Mouse (Mus musculus) heart, adult 2 months (tissue): ENCODE results near the gene Stab2. TPM values are rescaled to one million over a fixed set of nuclear protein-coding genes. Genes with fewer than 3 reads are reported as not detected.

Source experiments
- DNase-seq, 2 experiments: peaks; one replicate each; pipeline ENCODE4 v3.0.0; 2021
- H3K27ac ChIP-seq: fragments of 200-600 bp; 2 replicates; pipeline ENCODE4 v1.8.1; 2022
- H3K27me3 ChIP-seq: fragments of 200-500 bp; 2 replicates; pipeline ENCODE4 v1.6.1; 2012; ENCODE audit warnings: mild to moderate bottlenecking, low read length, inconsistent platforms, mixed read lengths; ENCODE audit not compliant: control insufficient read depth, insufficient read depth
- H3K36me3 ChIP-seq: fragments of 200-500 bp; 2 replicates; pipeline ENCODE4 v1.6.1; 2012; ENCODE audit warnings: low read length, inconsistent platforms; ENCODE audit not compliant: control insufficient read depth, insufficient read depth
- H3K4me1 ChIP-seq: fragments of 200-500 bp; 2 replicates; pipeline ENCODE4 v1.6.1; 2011; ENCODE audit warnings: low read length; ENCODE audit not compliant: control insufficient read depth, insufficient read depth
- H3K4me3 ChIP-seq: fragments of 200-600 bp; 2 replicates; pipeline ENCODE4 v1.8.1; 2022
- H3K79me2 ChIP-seq: fragments of 200-500 bp; replicated peaks from 2 replicates; pipeline ENCODE4 v1.6.1; 2012; ENCODE audit warnings: mild to moderate bottlenecking, inconsistent platforms, low read length, moderate library complexity, mixed read lengths; ENCODE audit not compliant: control insufficient read depth, insufficient read depth
- H3K9ac ChIP-seq: fragments of 200-500 bp; 2 replicates; pipeline ENCODE4 v1.6.1; 2012; ENCODE audit warnings: low read depth, mild to moderate bottlenecking, control low read depth, inconsistent platforms, low read length, mixed read lengths
- CTCF ChIP-seq: fragments of 200-600 bp; IDR thresholded peaks from 2 replicates; pipeline ENCODE4 v1.8.1; 2022; ENCODE audit warnings: antibody characterized with exemption, mild to moderate bottlenecking, moderate library complexity
- EP300 ChIP-seq: fragments of 200-500 bp; IDR thresholded peaks from 2 replicates; pipeline ENCODE4 v1.6.1; 2011; ENCODE audit warnings: low read depth, low read length, control low read depth; ENCODE audit not compliant: insufficient read depth
- POLR2A ChIP-seq: fragments of 200-500 bp; IDR thresholded peaks from 2 replicates; pipeline ENCODE4 v1.6.1; 2011; ENCODE audit warnings: mild to moderate bottlenecking, low read depth, low read length, control low read depth; ENCODE audit not compliant: insufficient read depth
- WGBS: fragments of 180-500 bp; shearing (Covaris S2); methylation state at CpG from one replicate; pipeline ENCODE4 v1.1.7; 2018; 5-methylcytosine and 5-hydroxymethylcytosine counted together
- intact Hi-C: fragments of 180-260 bp; cut with DNase I; formaldehyde crosslinking; loops from one replicate; pipeline ENCODE4 v1.15.1; 2025
- polyA plus RNA-seq: library from polyadenylated mRNA; depleted of rRNA; stranded (reverse); fragments of >200 nt; gene quantifications from 2 replicates; pipeline ENCODE4 v1.2.3, GENCODE M21; 2012
- total RNA-seq, 2 experiments: library from RNA; stranded (reverse); gene quantifications; 2 replicates each; pipeline ENCODE4 v1.2.3; 2021

Gene Stab2
- total and polyA plus RNA-seq, 3 experiments: 0.23 to 0.53 (median 0.29) TPM

GRCm38 (mm10) chr10:87012087-87012486 lies 4.3 kb upstream of the Stab2 start:
- no peak overlapping the region for H3K9ac ChIP-seq
- TF ChIP-seq CTCF: no peak
- no peak for TF ChIP-seq EP300
- TF ChIP-seq POLR2A: no peak
- H3K36me3 ChIP-seq: no peaks in the 10 kb centered on the region
- no peak overlapping the region for H3K27ac ChIP-seq
- H3K4me3 ChIP-seq: no peak overlapping the region
- no peaks in the 10 kb centered on the region for H3K4me1 ChIP-seq
- DNase-seq: no peak
- intact Hi-C loops: no loop called here
- H3K79me2 ChIP-seq: no peaks in the 10 kb centered on the region
- WGBS: 80% methylated on average over 7 of the region's 7 CpGs
- H3K27me3 ChIP-seq: no peaks in the 10 kb centered on the region

- H3K36me3 ChIP-seq: no peaks in the 10 kb centered on the region
- DNase-seq: no peak
- no peak overlapping the region for H3K4me3 ChIP-seq
- no peaks in the 10 kb centered on the region for H3K79me2 ChIP-seq
- no peaks in the 10 kb centered on the region for H3K27me3 ChIP-seq
- no peak overlapping the region for H3K27ac ChIP-seq
- TF ChIP-seq EP300: no peak
- no peak for TF ChIP-seq CTCF
- no peak for TF ChIP-seq POLR2A
- H3K9ac ChIP-seq: no peak overlapping the region
- WGBS: 69% methylated on average over 3 of the region's 3 CpGs
- no peaks in the 10 kb centered on the region for H3K4me1 ChIP-seq
- intact Hi-C loops: no loop called here
Observed at GRCm38 (mm10) chr10:87008215-87008499, 332 bp upstream of the Stab2 start.

- Histone ChIP-seq H3K27me3 (no peaks in the 10 kb centered on the region), H3K4me3 (no peak overlapping the region), H3K27ac (no peak overlapping the region), H3K4me1 (no peaks in the 10 kb centered on the region), H3K79me2 (no peaks in the 10 kb centered on the region), H3K36me3 (no peaks in the 10 kb centered on the region), H3K9ac (no peak overlapping the region)
- 57% methylated on average over 14 of the region's 14 CpGs for WGBS
- TF ChIP-seq EP300 (no peak), POLR2A (no peak), CTCF (no peak)
- no peak for DNase-seq
- intact Hi-C loops: no loop called here
Observed at GRCm38 (mm10) chr10:86992238-86992976, 15.4 kb downstream of the Stab2 start.

- H3K4me1 ChIP-seq: no peaks in the 10 kb centered on the region
- no peak for DNase-seq
- H3K9ac ChIP-seq: no peak overlapping the region
- H3K27me3 ChIP-seq: no peaks in the 10 kb centered on the region
- no peak overlapping the region for H3K27ac ChIP-seq
- no peaks in the 10 kb centered on the region for H3K36me3 ChIP-seq
- no peaks in the 10 kb centered on the region for H3K79me2 ChIP-seq
- WGBS: 35% methylated on average over 9 of the region's 9 CpGs
- no peak for TF ChIP-seq CTCF
- TF ChIP-seq EP300: no peak
- TF ChIP-seq POLR2A: no peak
- no peak overlapping the region for H3K4me3 ChIP-seq
- intact Hi-C loops: no loop called here
Observed at GRCm38 (mm10) chr10:86990666-86991065, 17.2 kb downstream of the Stab2 start.

- Histone ChIP-seq H3K27me3 (no peaks in the 10 kb centered on the region), H3K27ac (no peak overlapping the region), H3K9ac (no peak overlapping the region), H3K79me2 (no peaks in the 10 kb centered on the region), H3K4me1 (no peaks in the 10 kb centered on the region), H3K4me3 (no peak overlapping the region), H3K36me3 (no peaks in the 10 kb centered on the region)
- TF ChIP-seq CTCF: no peak
- no peak for TF ChIP-seq EP300
- no peak for TF ChIP-seq POLR2A
- no peak for DNase-seq
- 37% methylated on average over 8 of the region's 8 CpGs for WGBS
- intact Hi-C loops: no loop called here
Observed at GRCm38 (mm10) chr10:86989838-86990237, 18.0 kb downstream of the Stab2 start.

GRCm38 (mm10) chr10:86976001-86976726 lies 31.7 kb downstream of the Stab2 start:
- Histone ChIP-seq H3K4me1 (no peaks in the 10 kb centered on the region), H3K27ac (no peak overlapping the region), H3K79me2 (no peaks in the 10 kb centered on the region), H3K9ac (no peak overlapping the region), H3K27me3 (no peaks in the 10 kb centered on the region), H3K4me3 (no peak overlapping the region), H3K36me3 (no peaks in the 10 kb centered on the region)
- intact Hi-C loops: loop anchor here (10.0 kb wide), 1 partner anchor 201 kb away; the partner anchor contains the start of gene Nt5dc3
- WGBS: 70% methylated on average over 5 of the region's 5 CpGs
- no peak for DNase-seq
- TF ChIP-seq EP300 (no peak), CTCF (peak; percentile 62)
